Mouse (Mus musculus) embryonic stem cell, embryonic (primary cell): ENCODE measurements at regions not wholly inside any gene's neighbourhood (a gene's known extent, or its start where the extent isn't known, plus 50 kb on each side); places are given as distances from the start of the nearest gene placed in this dataset.

Experiments
- CTCF ChIA-PET, 4 experiments: fragments of 300-600 bp in 2 of 4; fragments of 350-600 bp in 2 of 4; sonication (Branson Sonifier 250); formaldehyde crosslinking; loops; one replicate each; lab custom pipeline; 2022; ENCODE audit warnings: inconsistent platforms in 2 of 4; lab: Charles Lee
- POLR2A ChIA-PET, 4 experiments: fragments of 300-600 bp in 2 of 4; fragments of 350-600 bp in 2 of 4; sonication (Branson Sonifier 250); formaldehyde crosslinking; loops; one replicate each; lab custom pipeline; 2022; ENCODE audit warnings: antibody characterized with exemption in 4 of 4, inconsistent platforms in 1 of 4; lab: Charles Lee

- ChIA-PET CTCF (interaction anchor here in 1 of 4 experiments (0.8 kb wide), 1 partner anchor 46 kb away, joined by 3 read pairs; no protein-coding TSS in a partner anchor), POLR2A (interaction anchor here in 1 of 4 experiments (0.7 kb wide), 1 partner anchor 8 kb away, joined by 4 read pairs; no protein-coding TSS in a partner anchor)
Measured at GRCm38 (mm10) chr16:93003830-93004229, 177.9 kb upstream of the Runx1 start.

GRCm38 (mm10) chr16:92998689-92999088 lies 172.7 kb upstream of the Runx1 start:
- ChIA-PET CTCF (no interaction called here), POLR2A (no interaction called here)

- ChIA-PET POLR2A (no interaction called here), CTCF (no interaction called here)
Measured at GRCm38 (mm10) chr16:92997636-92998035, 171.7 kb upstream of the Runx1 start.

- ChIA-PET POLR2A (interaction anchor here in 1 of 4 experiments (0.5 kb wide), 1 partner anchor 8 kb away, joined by 4 read pairs; no protein-coding TSS in a partner anchor), CTCF (interaction anchor here in 1 of 4 experiments (0.6 kb wide), 1 partner anchor 496 kb away, joined by 3 read pairs; no protein-coding TSS in a partner anchor)
Measured at GRCm38 (mm10) chr16:92995993-92996350, 170.0 kb upstream of the Runx1 start.

- ChIA-PET CTCF (no interaction called here), POLR2A (no interaction called here)
Measured at GRCm38 (mm10) chr16:92995132-92995992, 169.4 kb upstream of the Runx1 start.

- ChIA-PET CTCF (interaction anchor here in 1 of 4 experiments (0.6 kb wide), 1 partner anchor 678 kb away, joined by 3 read pairs; no protein-coding TSS in a partner anchor), POLR2A (no interaction called here)
Measured at GRCm38 (mm10) chr16:92992876-92993275, 166.9 kb upstream of the Runx1 start.

- ChIA-PET CTCF (no interaction called here), POLR2A (no interaction called here)
Measured at GRCm38 (mm10) chr16:92991405-92991804, 165.5 kb upstream of the Runx1 start.

- CTCF ChIA-PET = no interaction called here
- POLR2A ChIA-PET = no interaction called here
Measured at GRCm38 (mm10) chr16:92988416-92988815, 162.5 kb upstream of the Runx1 start.

- ChIA-PET CTCF (no interaction called here), POLR2A (interaction anchor here in 1 of 4 experiments (1.2 kb wide), 1 partner anchor 290 kb away, joined by 3 read pairs; no protein-coding TSS in a partner anchor)
Measured at GRCm38 (mm10) chr16:92988000-92988399, 162.1 kb upstream of the Runx1 start.

- ChIA-PET CTCF (no interaction called here), POLR2A (no interaction called here)
Measured at GRCm38 (mm10) chr16:92985768-92986167, 159.8 kb upstream of the Runx1 start.

- CTCF ChIA-PET = no interaction called here
- POLR2A ChIA-PET = interaction anchor here in 1 of 4 experiments (0.5 kb wide), 1 partner anchor 10 kb away, joined by 3 read pairs; no protein-coding TSS in a partner anchor
Measured at GRCm38 (mm10) chr16:92982934-92983333, 157.0 kb upstream of the Runx1 start.

- POLR2A ChIA-PET = no interaction called here
- CTCF ChIA-PET = no interaction called here
Measured at GRCm38 (mm10) chr16:92979620-92980330, 153.8 kb upstream of the Runx1 start.

- POLR2A ChIA-PET = no interaction called here
- CTCF ChIA-PET = no interaction called here
Measured at GRCm38 (mm10) chr16:92976097-92976496, 150.1 kb upstream of the Runx1 start.

GRCm38 (mm10) chr16:92975090-92975489 lies 149.1 kb upstream of the Runx1 start:
- POLR2A ChIA-PET = no interaction called here
- CTCF ChIA-PET = interaction anchor here in 1 of 4 experiments (0.6 kb wide), 1 partner anchor 248 kb away, joined by 3 read pairs; no protein-coding TSS in a partner anchor

GRCm38 (mm10) chr16:92972681-92973080 lies 146.7 kb upstream of the Runx1 start:
- CTCF ChIA-PET = no interaction called here

GRCm38 (mm10) chr16:92971956-92972355 lies 146.0 kb upstream of the Runx1 start:
- CTCF ChIA-PET = no interaction called here

More at GRCm38 (mm10) chr16:92972681-92973080, 146.7 kb upstream of the Runx1 start:
- POLR2A ChIA-PET = no interaction called here

GRCm38 (mm10) chr16:92970587-92970986 lies 144.6 kb upstream of the Runx1 start:
- ChIA-PET CTCF (interaction anchor here in 1 of 4 experiments (0.6 kb wide), 1 partner anchor 265 kb away, joined by 9 read pairs; no protein-coding TSS in a partner anchor), POLR2A (no interaction called here)

More at GRCm38 (mm10) chr16:92971956-92972355, 146.0 kb upstream of the Runx1 start:
- POLR2A ChIA-PET = no interaction called here

- ChIA-PET CTCF (no interaction called here), POLR2A (no interaction called here)
Measured at GRCm38 (mm10) chr16:92969036-92969435, 143.1 kb upstream of the Runx1 start.

- ChIA-PET CTCF (interaction anchor here in 2 of 4 experiments (0.6 to 0.7 kb wide), 2 partner anchors 269 to 402 kb away, joined by 3 to 4 read pairs; no protein-coding TSS in a partner anchor), POLR2A (no interaction called here)
Measured at GRCm38 (mm10) chr16:92966069-92966866, 140.3 kb upstream of the Runx1 start.
